Mouse (Mus musculus) myocyte (in vitro differentiated cells): ENCODE results near the gene Lnx2.

Experiments
- CEBPB ChIP-seq: IDR thresholded peaks from 2 replicates; pipeline ENCODE4 v1.6.1; 2011; ENCODE audit warnings: mild to moderate bottlenecking, moderate library complexity; ENCODE audit not compliant: poor library complexity, insufficient read depth, severe bottlenecking
- MAX ChIP-seq: IDR thresholded peaks from one replicate; pipeline ENCODE4 v1.6.1; 2011; ENCODE audit warnings: low read depth, mild to moderate bottlenecking, control low read depth
- POLR2A ChIP-seq: IDR thresholded peaks from one replicate; pipeline ENCODE4 v1.6.1; 2011; ENCODE audit warnings: low read depth, mild to moderate bottlenecking, control low read depth, moderate library complexity; ENCODE audit not compliant: insufficient read length

DNA sequence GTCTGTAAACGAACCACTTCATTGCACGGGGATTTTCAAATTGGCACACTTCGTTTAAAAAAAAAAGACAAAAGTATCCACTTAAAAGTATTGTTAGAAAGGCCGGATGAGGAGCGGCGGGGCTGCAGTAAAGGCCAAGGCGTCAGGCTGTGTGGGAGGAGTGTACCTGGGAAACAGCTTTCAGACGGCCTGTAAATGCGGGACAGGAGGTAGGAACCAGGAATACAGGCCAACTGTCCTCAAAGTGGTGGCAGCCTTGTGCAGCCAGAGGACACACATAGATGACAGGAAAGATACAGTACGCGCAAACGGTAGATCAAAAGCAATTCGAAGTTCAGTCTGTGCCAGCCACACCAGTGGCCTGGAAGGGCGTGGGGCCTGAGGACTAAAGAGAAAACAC is 45.1 kb downstream of the Lnx2 start:
- TF ChIP-seq POLR2A (no peak), CEBPB (no peak), MAX (no peak)
